Mouse (Mus musculus) thymus, postnatal 14 days (tissue): ENCODE measurements around the gene Cdkn2aipnl.
A peak's percentile ranks its signal among the peaks of the same experiment; 100 is the strongest.

Source experiments
- DNase-seq: peaks from one replicate; pipeline ENCODE4 v3.0.0; 2021

Gene Cdkn2aipnl

GRCm38 (mm10) chr11:51949155-51949840, 18.2 kb upstream of the Cdkn2aipnl start:
- DNase-seq, result peak; percentile 58

DNA sequence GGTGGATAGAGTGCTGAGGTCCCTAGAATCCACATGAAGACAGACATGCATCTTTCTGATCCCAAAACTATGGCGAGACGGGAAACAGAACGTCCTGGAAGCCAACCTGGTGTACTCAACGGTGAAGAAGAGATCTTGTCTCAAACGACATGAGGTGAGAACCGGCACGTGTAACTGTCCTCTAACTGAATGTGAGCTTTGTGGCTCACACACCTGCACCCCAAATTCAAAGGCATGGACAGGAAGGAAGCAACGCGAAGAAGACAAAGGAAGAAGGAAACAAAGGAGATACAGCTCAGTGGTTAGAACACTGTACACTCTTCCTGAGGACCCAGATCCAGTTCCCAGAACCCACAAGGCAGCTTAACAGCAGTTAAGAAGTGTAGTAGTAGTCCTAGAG, 17.5 kb upstream of the Cdkn2aipnl start:
- peak; percentile 80 for DNase-seq

GRCm38 (mm10) chr11:51951861-51952420, 15.5 kb upstream of the Cdkn2aipnl start:
- peak; percentile 31 for DNase-seq

- DNase-seq, result no peak
Observed at GRCm38 (mm10) chr11:51956112-51956511, 11.3 kb upstream of the Cdkn2aipnl start.

- no peak for DNase-seq
Observed at GRCm38 (mm10) chr11:51957760-51958159, 9.7 kb upstream of the Cdkn2aipnl start.

DNA sequence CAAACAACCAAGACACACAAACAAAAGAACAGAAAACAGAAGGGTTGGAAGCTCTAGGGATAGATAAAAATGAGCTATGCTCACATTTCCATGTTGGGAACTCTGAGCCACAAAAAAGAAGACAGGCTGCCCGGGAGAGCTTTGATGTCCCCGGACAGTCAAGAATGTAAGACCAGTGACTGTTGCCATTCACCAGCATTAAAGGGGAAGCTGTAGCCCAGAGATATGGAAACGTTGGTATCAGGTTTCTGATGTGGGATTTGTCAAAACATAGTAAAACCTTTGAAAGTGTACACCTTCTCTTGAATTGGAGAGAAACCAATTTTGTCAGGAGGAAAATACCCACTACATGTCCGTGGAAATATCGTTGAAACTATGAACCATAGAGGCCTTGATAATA, 8.0 kb upstream of the Cdkn2aipnl start:
- no peak for DNase-seq

- DNase-seq, result no peak
Observed at GRCm38 (mm10) chr11:51960061-51960460, 7.4 kb upstream of the Cdkn2aipnl start.

DNA sequence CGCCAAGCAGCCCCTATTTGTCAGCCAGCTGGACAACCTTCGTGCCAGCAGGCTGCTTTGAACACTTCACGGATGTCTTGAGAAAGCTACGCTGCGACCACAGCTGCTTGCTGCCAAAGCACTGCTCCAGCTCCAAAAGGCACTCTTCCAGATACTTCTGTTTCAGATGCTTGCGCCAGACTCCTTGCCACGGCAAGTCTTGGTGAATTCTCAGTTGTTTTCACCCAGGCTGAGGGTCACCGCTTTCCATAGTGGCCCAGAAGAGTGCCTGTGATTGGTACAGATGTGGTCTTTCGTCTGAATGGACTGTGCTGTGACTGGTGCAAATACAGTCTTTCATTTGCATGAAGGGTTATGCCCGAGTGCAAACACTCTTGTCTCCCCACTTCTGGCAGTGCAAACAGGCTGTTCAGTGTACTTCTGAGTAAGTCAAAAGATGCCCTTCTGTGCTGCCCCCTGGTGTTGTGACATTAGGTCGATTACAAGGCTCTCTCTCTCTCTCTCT, 6.4 kb upstream of the Cdkn2aipnl start:
- DNase-seq, result peak; percentile 66

GRCm38 (mm10) chr11:51961761-51962160, 5.7 kb upstream of the Cdkn2aipnl start:
- DNase-seq, result peak; percentile 76

GRCm38 (mm10) chr11:51962277-51962676, 5.2 kb upstream of the Cdkn2aipnl start:
- no peak for DNase-seq

GRCm38 (mm10) chr11:51966651-51967050, 810 bp upstream of the Cdkn2aipnl start:
- no peak for DNase-seq

- peak; percentile 44 for DNase-seq
Observed at GRCm38 (mm10) chr11:51968896-51969295, 1.4 kb downstream of the Cdkn2aipnl start.

GRCm38 (mm10) chr11:51969511-51969910, 2.0 kb downstream of the Cdkn2aipnl start:
- DNase-seq, result no peak

GRCm38 (mm10) chr11:51971644-51972043, 4.2 kb downstream of the Cdkn2aipnl start:
- DNase-seq, result no peak

GRCm38 (mm10) chr11:51999611-52000289, 32.3 kb downstream of the Cdkn2aipnl start:
- DNase-seq, result no peak

DNA sequence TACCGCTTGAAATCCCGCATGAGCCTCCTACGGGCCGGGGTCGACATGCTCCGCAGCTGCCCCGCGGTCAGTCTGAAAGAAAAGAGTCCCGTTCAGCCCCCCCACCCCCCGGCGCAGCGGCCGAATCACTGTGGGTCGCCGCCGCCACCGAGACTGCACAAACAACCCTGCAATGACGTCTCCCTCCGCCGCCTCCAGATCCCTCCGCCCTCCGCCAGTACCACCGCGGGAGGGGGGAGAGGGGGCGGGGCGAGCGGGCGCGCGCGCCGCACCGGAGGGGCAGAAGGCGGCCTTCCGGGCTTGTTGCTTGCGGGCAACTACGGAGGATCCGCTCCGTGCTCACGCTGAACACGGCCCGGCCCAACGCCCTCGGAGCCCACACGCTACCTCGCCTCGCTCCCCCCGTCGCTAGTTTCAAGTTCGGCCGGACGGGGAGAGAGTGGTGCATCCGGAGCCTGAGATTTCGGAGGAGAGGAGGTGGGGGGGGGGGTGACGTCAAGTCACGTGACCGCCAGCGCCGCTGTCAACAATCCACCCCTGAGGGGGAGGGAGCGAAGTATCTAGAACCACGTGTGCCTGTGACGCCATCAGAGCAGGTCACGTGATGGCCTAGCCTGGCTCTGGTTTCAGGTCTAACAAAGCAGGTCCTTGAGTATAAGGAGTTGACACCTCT, 33.0 kb downstream of the Cdkn2aipnl start, which contains the start of gene Ube2b:
TSS of gene Ube2b (minus strand) at position 473 of the 673 bp plus-strand sequence.
- peak; percentile 95 for DNase-seq

GRCm38 (mm10) chr11:52001341-52001740, 33.9 kb downstream of the Cdkn2aipnl start:
- DNase-seq, result peak; percentile 15

GRCm38 (mm10) chr11:52001861-52002260, 34.4 kb downstream of the Cdkn2aipnl start:
- no peak for DNase-seq

DNA sequence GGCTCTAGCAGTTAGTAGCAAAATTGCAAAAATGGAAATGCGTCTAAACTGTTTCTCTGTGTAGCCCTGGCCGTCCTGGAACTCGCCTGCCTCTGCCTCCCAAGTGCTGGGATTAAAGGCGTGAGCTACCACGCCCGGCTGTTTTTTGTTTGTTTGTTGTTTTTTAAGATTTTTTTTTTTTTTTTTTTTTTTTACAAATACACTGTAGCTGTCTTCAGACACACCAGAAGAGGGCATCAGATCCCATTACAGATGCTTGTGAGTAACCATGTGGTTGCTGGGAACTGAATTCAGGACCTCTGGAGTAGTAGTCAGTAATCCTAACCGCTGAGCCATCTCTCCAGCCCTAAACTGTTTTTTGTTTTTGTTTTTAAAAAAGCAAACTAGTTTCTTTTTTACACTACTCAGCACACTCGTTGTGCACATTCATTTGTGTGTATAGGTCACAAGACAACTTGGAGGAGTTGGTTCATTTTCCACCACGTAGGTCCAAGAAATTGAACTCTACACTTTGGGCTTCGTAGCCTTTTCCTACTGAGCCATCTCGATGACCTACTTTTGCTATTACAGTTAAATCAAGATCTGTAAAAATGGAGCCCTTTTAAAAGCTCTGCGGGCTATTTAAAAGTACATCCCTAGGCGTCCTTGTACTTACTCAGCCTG, 35.5 kb downstream of the Cdkn2aipnl start:
- no peak for DNase-seq

DNA sequence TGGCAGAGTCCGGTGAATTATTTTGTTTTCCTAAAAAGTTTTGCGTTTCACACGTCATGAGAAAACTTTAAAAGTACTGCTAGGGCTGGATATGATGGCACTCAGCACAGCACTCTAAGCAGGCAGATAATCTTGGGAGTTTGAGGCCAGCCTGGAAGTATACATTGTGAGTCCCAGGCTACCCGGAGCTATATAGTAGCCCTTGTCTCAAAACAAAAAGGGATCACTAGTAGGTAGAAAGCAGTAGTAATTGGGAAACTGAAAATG, 36.0 kb downstream of the Cdkn2aipnl start:
- DNase-seq, result no peak

DNA sequence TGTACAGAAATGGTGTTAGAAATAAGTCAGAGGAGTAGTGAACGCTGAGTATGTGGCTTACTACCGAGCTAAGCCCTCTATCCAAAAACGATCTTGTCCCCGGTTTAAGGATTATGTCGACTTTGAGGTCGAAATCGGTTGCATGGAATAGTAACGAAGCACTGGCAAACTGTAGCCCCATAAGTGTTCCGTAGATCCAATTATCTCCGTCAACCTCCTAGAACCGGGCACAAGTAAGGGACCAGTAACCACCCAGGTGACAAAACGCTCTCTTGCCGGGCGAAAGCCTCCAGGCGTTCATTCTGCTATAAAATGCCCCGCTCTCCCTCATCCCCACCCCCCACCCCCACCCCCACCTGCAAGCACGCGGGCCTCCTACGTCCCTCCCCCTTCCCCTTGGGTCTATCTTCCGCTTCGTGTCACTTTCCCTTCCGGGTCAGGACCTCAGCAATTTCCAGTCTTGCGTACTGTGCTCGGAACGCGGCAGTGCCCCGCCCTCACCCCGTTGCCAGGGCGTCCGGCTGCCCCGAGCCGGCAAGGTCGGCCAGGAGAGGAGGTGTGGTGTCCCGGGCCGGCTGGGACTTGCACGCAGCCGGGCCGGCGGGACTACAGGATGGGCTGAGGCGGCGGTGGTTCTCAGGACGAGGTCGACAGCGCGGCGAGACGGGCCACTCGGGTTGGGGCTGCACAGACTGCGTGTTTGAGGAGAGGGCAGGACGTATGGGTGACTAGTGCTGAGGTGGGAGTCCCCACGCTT, 36.5 kb downstream of the Cdkn2aipnl start, which contains the start of gene Cdkl3:
TSS of gene Cdkl3 (plus strand) at position 450 of the 757 bp plus-strand sequence.
- DNase-seq, result peak; percentile 95

DNA sequence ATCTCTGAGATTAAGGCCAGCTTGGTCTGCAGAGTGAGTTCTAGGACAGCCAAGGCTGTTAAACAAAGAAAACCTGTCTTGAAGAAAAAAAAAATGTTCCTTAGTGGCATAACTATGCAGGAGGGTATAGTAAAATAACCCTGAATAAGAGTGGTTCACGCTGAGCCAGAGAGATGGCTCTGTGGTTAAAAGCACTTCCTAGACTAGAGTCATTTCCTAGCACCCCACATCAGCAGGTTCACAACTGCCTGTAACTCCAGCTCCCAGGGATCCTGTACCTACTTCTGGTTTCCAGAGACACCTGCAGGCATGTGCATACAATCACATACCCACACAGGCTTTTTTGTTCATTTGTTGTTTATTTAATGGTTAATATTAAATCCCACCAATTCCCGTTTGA, 38.1 kb downstream of the Cdkn2aipnl start:
- DNase-seq, result no peak
